Mouse (Mus musculus) A20 (cell line): ENCODE results near the gene Akr1c14.
"Not testable (repeated sequence)": the region's sequence is repeated elsewhere in the genome, so short reads cannot be mapped to it uniquely, and the experiment has no call there.

ENCODE experiments used
- DNase-seq: peaks from one replicate; pipeline ENCODE4 v3.0.0-alpha.2; 2011; ENCODE audit warnings: low read depth, low spot score

The Akr1c14 gene

DNA sequence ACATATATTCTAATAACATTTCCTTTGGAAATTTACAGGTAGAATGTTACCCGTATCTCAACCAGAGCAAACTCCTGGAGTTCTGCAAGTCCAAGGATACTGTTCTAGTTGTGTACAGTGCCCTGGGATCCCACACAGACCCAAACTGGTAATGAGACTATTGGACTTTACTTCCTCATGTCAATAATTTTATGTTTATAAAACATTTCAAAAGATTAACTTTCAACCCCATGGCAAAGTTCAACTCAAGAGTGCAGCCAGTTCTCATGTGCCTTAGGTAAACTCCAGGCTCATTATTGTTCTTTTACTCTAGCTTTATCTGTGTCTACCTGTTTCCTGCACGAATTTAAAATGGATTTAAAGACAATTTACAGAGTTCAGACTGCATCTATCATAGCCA, at the start of gene Akr1c14:
Gene Akr1c14 (plus strand): TSS at position 293 of the 400 bp plus-strand sequence.
- DNase-seq: no peak

DNA sequence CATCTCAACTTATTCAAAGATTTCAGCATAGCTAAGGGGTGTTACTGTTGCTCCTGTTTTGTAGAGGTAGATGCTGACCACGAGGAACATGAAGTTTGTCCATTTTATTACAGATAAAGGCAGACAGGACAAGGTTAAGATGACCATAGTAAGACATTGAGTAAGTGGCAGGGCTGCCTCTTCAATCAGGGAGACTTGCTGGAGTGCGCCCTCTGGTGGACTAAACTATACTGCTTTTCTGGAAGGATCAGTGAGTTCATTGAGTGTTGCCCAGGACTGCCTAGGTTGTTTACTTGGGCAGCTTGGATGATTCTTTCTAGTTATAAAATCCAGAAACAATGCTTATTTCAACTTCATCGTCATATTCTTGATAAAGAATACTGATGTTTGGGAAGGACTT, 47.1 kb upstream of the Akr1c14 start:
- peak; percentile 65 for DNase-seq

DNA sequence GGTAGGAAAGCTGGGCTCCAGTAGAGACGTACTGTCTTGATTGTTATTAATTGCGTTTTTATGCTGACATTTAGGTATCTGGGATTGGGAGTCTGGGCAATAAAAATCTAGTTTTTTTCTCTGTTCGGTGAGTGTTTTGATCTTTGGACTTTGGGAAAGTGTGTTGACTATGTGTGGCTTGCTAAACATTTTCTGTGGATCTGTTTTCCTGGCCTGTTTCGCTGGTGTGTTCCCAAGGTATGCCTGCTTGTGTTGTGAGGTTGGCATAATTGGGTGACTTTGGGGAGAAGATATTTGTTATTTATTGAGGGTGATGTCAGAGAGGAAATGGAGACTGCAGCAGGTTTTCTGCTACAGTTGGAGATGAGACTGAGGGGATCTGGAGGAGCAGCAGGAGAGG, 38.0 kb upstream of the Akr1c14 start:
- no peak for DNase-seq

GRCm38 (mm10) chr13:4013811-4014210, 35.0 kb upstream of the Akr1c14 start:
- DNase-seq: no peak

- no peak for DNase-seq
These were observed 18.9 kb upstream of the Akr1c14 start for GRCm38 (mm10) chr13:4029897-4030296.

DNA sequence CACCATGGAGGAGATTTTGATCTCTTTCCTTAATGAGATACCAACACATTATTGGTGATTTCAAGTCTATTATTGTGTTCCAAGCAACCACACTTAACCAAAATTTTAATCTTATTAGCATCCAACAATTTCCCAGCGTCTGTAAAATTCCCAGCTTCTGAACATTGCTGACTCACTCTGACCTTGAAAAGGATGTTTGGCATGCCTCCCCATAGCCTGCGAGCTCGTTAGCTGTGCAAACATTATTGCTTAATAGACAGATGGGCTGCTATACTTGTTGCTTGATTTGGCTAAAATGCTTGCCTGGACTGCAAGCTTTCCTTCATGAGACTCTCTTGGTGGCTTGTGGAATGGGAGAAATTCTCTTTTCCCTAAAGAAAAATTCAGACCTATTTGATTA, 16.3 kb upstream of the Akr1c14 start:
- no peak for DNase-seq

GRCm38 (mm10) chr13:4035052-4035451, 13.8 kb upstream of the Akr1c14 start:
- no peak for DNase-seq

GRCm38 (mm10) chr13:4046113-4046512, 2.7 kb upstream of the Akr1c14 start:
- no peak for DNase-seq

GRCm38 (mm10) chr13:4046841-4047240, 2.0 kb upstream of the Akr1c14 start:
- DNase-seq: no peak

DNA sequence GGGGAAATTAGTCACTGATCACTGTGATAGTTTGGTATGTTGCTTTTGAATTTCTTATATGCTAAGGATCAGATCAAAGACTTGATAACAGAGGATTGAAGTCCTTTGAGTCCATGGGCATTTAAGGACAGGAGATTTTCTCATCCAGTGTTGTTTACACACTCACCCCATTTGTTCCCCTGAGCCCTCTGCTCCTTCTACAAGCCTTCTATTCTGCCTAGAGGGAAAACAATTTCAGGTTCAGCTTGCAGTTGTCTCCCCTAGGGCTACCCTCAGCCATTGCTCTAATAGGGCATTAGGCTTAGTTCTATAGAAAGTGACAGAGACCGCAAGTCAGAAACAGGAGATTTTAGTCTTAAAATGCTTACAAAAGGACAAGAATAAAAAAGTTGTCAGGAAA, 585 bp upstream of the Akr1c14 start:
- DNase-seq: no peak

DNA sequence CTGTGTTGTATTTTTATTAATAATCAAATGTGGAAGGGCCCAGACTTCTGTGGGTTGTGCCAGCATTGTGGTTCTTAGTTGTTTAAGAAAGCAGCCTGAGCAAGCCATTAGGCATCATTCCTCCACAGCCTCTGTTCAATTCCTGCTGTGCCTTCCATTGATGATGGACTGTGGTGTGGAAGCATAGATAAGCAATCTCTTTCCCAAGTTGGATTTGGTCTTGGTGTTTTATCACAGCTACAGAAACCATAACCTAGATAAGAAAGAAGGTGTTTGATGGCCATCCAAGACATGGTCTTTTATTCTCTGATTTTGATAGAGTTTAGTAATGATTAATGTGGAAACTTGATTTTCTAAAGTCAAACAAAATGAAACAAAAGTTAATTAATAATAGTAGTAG, 844 bp downstream of the Akr1c14 start:
- no peak for DNase-seq

DNA sequence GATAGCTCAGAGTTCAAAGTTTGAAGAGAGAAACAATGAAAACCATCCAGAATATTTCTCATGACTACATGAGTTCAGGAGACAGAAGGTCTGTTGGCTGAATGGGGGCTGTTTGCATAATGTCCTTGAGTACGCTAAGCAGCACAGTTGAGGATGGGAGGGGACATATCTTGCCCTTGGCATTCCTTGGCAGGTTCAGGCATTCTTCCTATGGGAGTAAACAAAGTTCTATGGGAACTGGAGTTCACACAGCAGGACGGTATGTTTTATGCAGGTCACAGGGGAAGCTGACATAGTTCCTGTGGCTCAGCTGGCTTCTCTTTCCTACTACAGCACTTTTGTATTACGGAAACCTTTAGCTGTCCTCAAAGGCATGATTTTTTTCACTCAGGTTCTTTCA, 6.6 kb downstream of the Akr1c14 start:
- DNase-seq: no peak

- no peak for DNase-seq
These were observed 7.4 kb downstream of the Akr1c14 start for GRCm38 (mm10) chr13:4056211-4056610.

GRCm38 (mm10) chr13:4058239-4058638, 9.4 kb downstream of the Akr1c14 start:
- DNase-seq: not testable (repeated sequence)

- DNase-seq: no peak
These were observed 10.6 kb downstream of the Akr1c14 start for GRCm38 (mm10) chr13:4059363-4059762.

DNA sequence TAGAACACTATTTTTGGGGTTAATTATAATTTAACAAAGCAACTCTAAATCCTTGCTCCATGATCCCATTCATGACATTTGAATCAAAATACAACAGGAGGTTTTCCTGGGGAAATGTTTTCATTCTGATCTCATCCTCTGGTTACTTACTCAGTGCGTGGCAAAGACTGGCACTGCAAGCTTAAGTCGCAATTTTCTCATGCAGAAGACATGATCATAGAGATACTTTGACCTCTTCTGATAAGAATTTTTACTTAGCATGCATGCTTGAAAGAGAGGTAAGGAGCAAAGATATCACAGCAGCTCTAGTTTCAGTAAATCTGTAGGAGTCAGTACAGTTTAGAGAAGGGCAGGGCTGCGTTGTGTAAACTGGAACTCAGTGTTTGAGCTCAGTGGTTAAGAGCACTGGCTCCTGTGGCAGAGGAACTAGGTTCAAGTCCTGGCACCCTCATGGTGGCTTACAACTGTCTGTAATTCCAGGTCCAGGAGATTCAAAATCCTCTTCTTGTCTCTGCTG, 11.5 kb downstream of the Akr1c14 start:
- DNase-seq: no peak

GRCm38 (mm10) chr13:4076517-4077435, 28.0 kb downstream of the Akr1c14 start:
- no peak for DNase-seq

DNA sequence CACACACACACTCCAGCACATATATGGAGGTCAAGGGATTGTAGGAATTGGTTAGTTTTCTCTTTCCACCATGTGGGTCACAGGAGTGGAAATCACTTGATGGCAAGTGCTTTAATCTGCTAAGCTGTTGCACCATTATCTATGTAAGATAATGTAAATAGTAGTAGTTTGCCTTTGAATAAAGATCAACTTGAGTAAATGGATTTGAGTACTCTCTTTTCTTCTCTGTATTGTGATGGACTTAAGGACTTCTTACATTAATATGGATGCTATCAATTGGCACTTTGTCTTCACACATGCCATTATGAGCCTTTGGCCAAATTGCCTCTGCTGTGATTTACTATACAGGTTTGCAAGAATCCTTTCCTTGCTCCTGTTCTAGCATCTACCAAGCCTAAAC, 31.1 kb downstream of the Akr1c14 start:
- no peak for DNase-seq

GRCm38 (mm10) chr13:4101691-4102090, 52.9 kb downstream of the Akr1c14 start:
- no peak for DNase-seq

DNA sequence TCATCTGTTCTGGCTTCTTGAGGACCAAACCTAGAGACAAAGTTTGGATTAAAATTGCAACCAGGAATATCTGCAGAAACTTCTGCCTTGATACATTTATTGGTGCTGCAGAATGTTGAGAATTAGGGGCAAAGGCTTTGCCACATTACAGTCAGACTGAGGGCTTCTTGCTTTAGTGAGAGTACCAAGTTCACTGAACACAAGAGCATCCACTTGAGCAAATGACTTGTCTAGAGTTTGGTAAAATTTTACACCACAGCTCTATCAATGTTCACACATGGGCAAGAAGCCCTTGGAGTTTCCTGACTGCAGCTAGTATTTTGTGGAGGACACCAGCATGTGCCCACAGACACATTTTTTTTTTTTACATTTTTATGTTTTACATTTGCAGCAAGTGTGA, 53.9 kb downstream of the Akr1c14 start:
- no peak for DNase-seq

GRCm38 (mm10) chr13:4110281-4111188, 61.7 kb downstream of the Akr1c14 start:
- DNase-seq: peak; percentile 37
